Mouse (Mus musculus): ENCODE data around the gene Pla2g7.
A peak's percentile ranks its signal among the peaks of the same experiment; 100 is the strongest.

The Pla2g7 gene

GRCm38 (mm10) chr17:43581012-43581467, 13.1 kb downstream of the Pla2g7 start:
- peak; percentile 41 to 64 for DNase-seq

- no peak for DNase-seq
Measured at GRCm38 (mm10) chr17:43584771-43585170, 16.9 kb downstream of the Pla2g7 start.

- no peak for DNase-seq
Measured at GRCm38 (mm10) chr17:43587278-43587677, 19.4 kb downstream of the Pla2g7 start.

GRCm38 (mm10) chr17:43589750-43590149, 21.9 kb downstream of the Pla2g7 start:
- DNase-seq, result no peak

GRCm38 (mm10) chr17:43590531-43590930, 22.6 kb downstream of the Pla2g7 start:
- no peak for DNase-seq

- no peak for DNase-seq
Measured at GRCm38 (mm10) chr17:43592296-43593291, 24.7 kb downstream of the Pla2g7 start.

GRCm38 (mm10) chr17:43597742-43598141, 29.8 kb downstream of the Pla2g7 start:
- DNase-seq, result no peak

GRCm38 (mm10) chr17:43598706-43599105, 30.8 kb downstream of the Pla2g7 start:
- DNase-seq, result no peak

- DNase-seq, result peak; percentile 78 to 86
Measured at GRCm38 (mm10) chr17:43606704-43607103, 38.8 kb downstream of the Pla2g7 start.

GRCm38 (mm10) chr17:43611586-43611985, 43.7 kb downstream of the Pla2g7 start:
- DNase-seq, result peak in 1 of 2 experiments; percentile 60

GRCm38 (mm10) chr17:43612221-43612620, 44.3 kb downstream of the Pla2g7 start:
- no peak for DNase-seq

GRCm38 (mm10) chr17:43619156-43619555, 51.3 kb downstream of the Pla2g7 start:
- no peak for DNase-seq

GRCm38 (mm10) chr17:43622076-43622475, 54.2 kb downstream of the Pla2g7 start:
- no peak for DNase-seq

- no peak for DNase-seq
Measured at GRCm38 (mm10) chr17:43628246-43628645, 60.3 kb downstream of the Pla2g7 start.

GRCm38 (mm10) chr17:43629026-43629495, 61.2 kb downstream of the Pla2g7 start:
- DNase-seq, result no peak

GRCm38 (mm10) chr17:43629496-43630426, 61.9 kb downstream of the Pla2g7 start, which contains the start of gene Tdrd6:
Tdrd6 (minus strand) TSS chr17:43630299.
- DNase-seq, result peak in 1 of 2 experiments; percentile 43

GRCm38 (mm10) chr17:43630427-43630760, 62.5 kb downstream of the Pla2g7 start:
- DNase-seq, result no peak

- DNase-seq, result no peak
Measured at GRCm38 (mm10) chr17:43637146-43637545, 69.2 kb downstream of the Pla2g7 start.

- DNase-seq, result no peak
Measured at GRCm38 (mm10) chr17:43640825-43641224, 72.9 kb downstream of the Pla2g7 start.

- no peak for DNase-seq
Measured at GRCm38 (mm10) chr17:43643191-43643590, 75.3 kb downstream of the Pla2g7 start.

- no peak for DNase-seq
Measured at GRCm38 (mm10) chr17:43644375-43644774, 76.5 kb downstream of the Pla2g7 start.

GRCm38 (mm10) chr17:43645136-43645535, 77.2 kb downstream of the Pla2g7 start:
- no peak for DNase-seq

GRCm38 (mm10) chr17:43646925-43647324, 79.0 kb downstream of the Pla2g7 start:
- no peak for DNase-seq

All from kidney, postnatal 25 days (tissue).